Mouse (Mus musculus) hindbrain, embryonic 11.5 days (tissue): ENCODE data around the gene Ifna7. TPM values are rescaled to one million over a fixed set of nuclear protein-coding genes. Genes with fewer than 3 reads are reported as not detected.
A peak's percentile ranks its signal among the peaks of the same experiment; 100 is the strongest.
"Not testable (repeated sequence)": the region's sequence is repeated elsewhere in the genome, so short reads cannot be mapped to it uniquely, and the experiment has no call there.

ENCODE experiments used
- ATAC-seq: fragments of 200-750 bp; cut with Nextera tagmentation; 2 replicates; pipeline ENCODE4 v1.8.0; 2017; ENCODE audit warnings: mild to moderate bottlenecking, moderate TSS enrichment, moderate library complexity; ENCODE audit not compliant: low FRiP score
- DNase-seq: peaks from one replicate; pipeline ENCODE4 v3.0.0-alpha.2; 2015; ENCODE audit warnings: low spot score
- H3K27ac ChIP-seq: fragments of 300-500 bp; sonication (generic); 2 replicates; pipeline ENCODE4 v1.5.1; 2014; ENCODE audit warnings: mild to moderate bottlenecking, low read depth, low read length
- H3K27me3 ChIP-seq: fragments of 300-500 bp; sonication (generic); 2 replicates; pipeline ENCODE4 v1.6.1; 2014; ENCODE audit warnings: mild to moderate bottlenecking, low read length, moderate library complexity, mixed read lengths; ENCODE audit not compliant: control insufficient read depth, insufficient read depth
- H3K36me3 ChIP-seq: fragments of 300-500 bp; sonication (generic); 2 replicates; pipeline ENCODE4 v1.6.1; 2014; ENCODE audit warnings: mild to moderate bottlenecking, low read length, moderate library complexity, mixed read lengths; ENCODE audit not compliant: control insufficient read depth, insufficient read depth
- H3K4me1 ChIP-seq: fragments of 300-500 bp; sonication (generic); replicated peaks from 2 replicates; pipeline ENCODE4 v1.6.1; 2014; ENCODE audit warnings: low read length, mixed read lengths; ENCODE audit not compliant: control insufficient read depth, insufficient read depth
- H3K4me2 ChIP-seq: fragments of 300-500 bp; sonication (generic); replicated peaks from 2 replicates; pipeline ENCODE4 v1.6.1; 2014; ENCODE audit warnings: mild to moderate bottlenecking, low read depth, low read length
- H3K4me3 ChIP-seq: fragments of 300-500 bp; sonication (generic); 2 replicates; pipeline ENCODE4 v1.5.1; 2014; ENCODE audit warnings: low read depth, low read length
- H3K9ac ChIP-seq: fragments of 300-500 bp; sonication (generic); 2 replicates; pipeline ENCODE4 v1.6.1; 2014; ENCODE audit warnings: low read depth, low read length
- H3K9me3 ChIP-seq: fragments of 300-500 bp; sonication (generic); 2 replicates; pipeline ENCODE4 v1.6.1; 2016; ENCODE audit warnings: low read length; ENCODE audit not compliant: control insufficient read depth
- WGBS: fragments of 180-500 bp; shearing (Covaris S2); extraction: QIAGEN DNeasy Blood & Tissue Kit; methylation state at CpG from one replicate; pipeline ENCODE4 v1.1.7; 2014; 5-methylcytosine and 5-hydroxymethylcytosine counted together
- polyA plus RNA-seq: library from polyadenylated mRNA; unstranded; fragments of >200 nt; fragmentation: Nextera tagmentation; extraction: Ambion mirVana; gene quantifications from 2 replicates; pipeline ENCODE4 v1.2.1, GENCODE M21; 2014

Ifna7 gene
- polyA plus RNA-seq, 1 experiment from 2014 or later, result not detected

- not testable (repeated sequence) for ATAC-seq, H3K27me3 ChIP-seq, H3K4me2 ChIP-seq, H3K9me3 ChIP-seq, H3K4me1 ChIP-seq, H3K4me3 ChIP-seq, H3K36me3 ChIP-seq, DNase-seq, H3K27ac ChIP-seq, H3K9ac ChIP-seq
Measured at GRCm38 (mm10) chr4:88827116-88827515, 11.1 kb downstream of the Ifna7 start, which contains the start of gene Ifna6. Ifna6 (plus strand) TSS chr4:88827416.

- ATAC-seq, result no peak
- no peak overlapping the region for H3K27ac ChIP-seq
- no peaks in the 10 kb centered on the region for H3K9me3 ChIP-seq
- H3K9ac ChIP-seq, result no peak overlapping the region
- WGBS, result 35% methylated on average over 4 of the region's 4 CpGs
- DNase-seq, result peak; percentile 53
- H3K4me3 ChIP-seq, result no peak overlapping the region
- no peak overlapping the region for H3K4me2 ChIP-seq
- H3K4me1 ChIP-seq, result no peaks in the 10 kb centered on the region
- no peaks in the 10 kb centered on the region for H3K36me3 ChIP-seq
- no peaks in the 10 kb centered on the region for H3K27me3 ChIP-seq
Measured at GRCm38 (mm10) chr4:88830523-88830922, 14.5 kb downstream of the Ifna7 start.

- not testable (repeated sequence) for ATAC-seq
Measured at GRCm38 (mm10) chr4:88835225-88835624, 19.2 kb downstream of the Ifna7 start, which contains the start of gene Ifna5. Ifna5 (plus strand) TSS chr4:88835525.

DNA sequence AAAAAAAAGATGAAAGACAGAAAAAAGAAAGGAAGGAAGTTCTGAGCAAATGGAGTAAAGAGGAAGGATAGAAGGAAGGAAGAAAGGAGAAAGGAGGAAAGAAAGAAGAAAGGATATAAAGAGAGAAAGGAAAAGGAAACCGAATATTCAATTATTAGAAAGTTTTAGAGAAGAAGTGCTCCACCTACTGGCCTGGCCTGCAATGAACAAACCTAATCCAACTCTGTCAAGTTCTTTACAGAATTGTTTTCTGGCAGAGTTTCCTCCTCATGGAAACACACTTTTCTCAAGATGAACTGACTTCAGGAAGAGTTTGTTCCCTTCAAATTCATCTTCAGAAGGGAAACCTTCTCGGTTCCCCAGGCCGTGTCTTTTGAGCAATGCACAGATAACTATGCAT is 22.8 kb downstream of the Ifna7 start:
- Histone ChIP-seq H3K4me1 (no peaks in the 10 kb centered on the region), H3K27me3 (no peaks in the 10 kb centered on the region), H3K36me3 (no peaks in the 10 kb centered on the region), H3K27ac (no peak overlapping the region), H3K4me3 (no peak overlapping the region), H3K9ac (no peak overlapping the region), H3K4me2 (no peak overlapping the region), H3K9me3 (no peaks in the 10 kb centered on the region)
- ATAC-seq, result no peak
- DNase-seq, result peak; percentile 46
- 40% methylated on average over 3 of the region's 3 CpGs for WGBS

More at GRCm38 (mm10) chr4:88835225-88835624, 19.2 kb downstream of the Ifna7 start, which contains the start of gene Ifna5:
- not testable (repeated sequence) for H3K9me3 ChIP-seq, H3K36me3 ChIP-seq, H3K4me1 ChIP-seq, H3K4me2 ChIP-seq, DNase-seq, H3K27me3 ChIP-seq, H3K4me3 ChIP-seq, H3K9ac ChIP-seq, H3K27ac ChIP-seq
- 93% methylated on average over 1 of the region's 1 CpGs for WGBS

DNA sequence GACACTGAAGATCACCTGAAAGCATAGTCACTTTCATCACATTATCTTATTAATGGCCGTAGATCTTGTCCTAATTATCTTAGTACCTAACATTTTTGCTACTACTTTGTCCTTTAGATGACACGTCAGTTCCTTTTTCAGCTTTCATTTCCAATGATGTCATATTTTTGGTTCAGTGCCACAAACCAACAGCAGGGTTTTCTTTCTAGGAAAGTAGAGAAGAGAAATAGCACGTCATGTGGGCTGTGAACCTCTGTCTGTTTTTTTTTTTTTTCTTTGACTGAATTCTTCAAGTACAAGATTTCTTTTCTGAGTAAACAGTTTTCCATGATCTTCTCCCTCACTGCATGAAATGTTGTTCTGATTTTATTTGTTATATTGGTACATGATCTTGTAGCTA is 24.0 kb downstream of the Ifna7 start:
- H3K9ac ChIP-seq, result no peak overlapping the region
- H3K27me3 ChIP-seq, result no peaks in the 10 kb centered on the region
- ATAC-seq (no peak), DNase-seq (no peak)
- H3K9me3 ChIP-seq, result no peaks in the 10 kb centered on the region
- H3K4me2 ChIP-seq, result no peak overlapping the region
- no peak overlapping the region for H3K4me3 ChIP-seq
- H3K4me1 ChIP-seq, result no peaks in the 10 kb centered on the region
- no peak overlapping the region for H3K27ac ChIP-seq
- WGBS, result 85% methylated on average over 3 of the region's 3 CpGs
- H3K36me3 ChIP-seq, result no peaks in the 10 kb centered on the region

DNA sequence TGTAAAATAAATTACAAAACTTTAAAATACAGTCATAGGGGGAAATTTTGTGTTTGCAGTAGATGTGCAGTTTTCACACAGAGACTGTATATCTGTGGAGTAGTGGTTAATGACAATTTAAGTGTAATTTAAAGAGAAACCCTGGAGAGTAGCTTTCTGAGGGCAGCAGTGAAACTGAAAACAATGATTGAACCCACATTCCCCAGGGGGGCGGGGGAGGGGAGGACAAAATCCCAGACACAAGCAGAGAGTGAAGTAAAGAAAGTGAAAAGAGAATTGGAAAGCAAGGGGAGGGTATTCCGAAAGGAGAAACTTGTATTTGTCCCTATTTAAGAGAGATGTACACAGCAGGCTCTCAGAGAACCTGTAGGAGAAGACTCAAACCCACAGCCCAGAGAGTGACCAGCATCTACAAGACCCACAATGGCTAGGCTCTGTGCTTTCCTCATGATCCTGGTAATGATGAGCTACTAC is 25.4 kb downstream of the Ifna7 start, which contains the start of gene Ifna4:
Ifna4 (plus strand) TSS at position 424 of the 474 bp plus-strand sequence.
- 24% methylated on average over 2 of the region's 2 CpGs for WGBS
- ATAC-seq, result no peak

DNA sequence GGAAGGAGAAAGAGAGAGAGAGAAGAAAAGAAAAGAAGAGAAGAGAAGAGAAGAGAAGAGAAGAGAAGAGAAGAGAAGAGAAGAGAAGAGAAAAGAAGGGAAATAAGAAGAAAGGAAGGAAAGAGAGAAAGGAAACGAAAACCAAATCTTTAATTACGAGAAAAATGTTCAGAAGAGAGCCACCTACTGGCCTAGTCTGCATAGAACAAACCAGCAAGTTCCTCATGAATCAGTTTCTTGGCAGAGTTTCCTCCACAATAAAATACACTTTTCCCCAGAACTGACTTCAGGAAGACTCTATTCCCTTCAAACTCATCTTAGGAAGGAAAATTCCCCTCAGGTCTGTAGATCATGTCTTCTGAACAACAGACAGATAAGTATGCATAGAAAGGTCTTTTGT is 29.3 kb downstream of the Ifna7 start:
- Histone ChIP-seq H3K4me1 (no peaks in the 10 kb centered on the region), H3K4me2 (no peak overlapping the region), H3K27me3 (no peaks in the 10 kb centered on the region), H3K36me3 (no peaks in the 10 kb centered on the region), H3K9ac (no peak overlapping the region), H3K4me3 (no peak overlapping the region), H3K9me3 (no peaks in the 10 kb centered on the region), H3K27ac (no peak overlapping the region)
- 50% methylated on average over 2 of the region's 2 CpGs for WGBS
- no peak for ATAC-seq
- DNase-seq, result no peak

More for the DNA sequence above, 25.4 kb downstream of the Ifna7 start, which contains the start of gene Ifna4:
- Histone ChIP-seq H3K9me3 (no peaks in the 10 kb centered on the region), H3K9ac (no peak within 1 kb of the TSS), H3K4me2 (no peak within 1 kb of the TSS), H3K27ac (no peak within 1 kb of the TSS), H3K4me1 (no peaks in the 10 kb centered on the region), H3K36me3 (no peaks in the 10 kb centered on the region), H3K4me3 (no peak within 1 kb of the TSS), H3K27me3 (no peaks in the 10 kb centered on the region)
- no peak for DNase-seq

DNA sequence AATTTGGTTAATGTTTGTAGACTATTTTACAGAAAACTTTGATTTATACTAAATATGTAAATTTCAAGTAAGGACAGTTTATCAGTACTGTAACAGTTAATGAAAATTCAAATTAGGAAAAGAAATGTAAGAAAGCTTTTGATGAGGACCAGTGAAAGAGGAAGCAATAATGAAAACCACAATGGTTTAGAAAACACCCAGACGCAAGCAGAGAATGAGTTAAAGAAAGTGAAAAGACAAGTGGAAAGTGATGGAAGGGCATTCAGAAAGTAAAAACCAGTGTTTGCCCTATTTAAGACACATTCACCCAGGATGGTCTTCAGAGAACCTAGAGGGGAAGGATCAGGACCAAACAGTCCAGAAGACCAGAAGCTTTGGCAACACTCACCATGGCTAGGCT is 33.7 kb downstream of the Ifna7 start, which contains the start of gene Ifna1:
Ifna1 (plus strand) TSS at position 390 of the 400 bp plus-strand sequence.
- Histone ChIP-seq H3K9me3 (no peaks in the 10 kb centered on the region), H3K36me3 (no peaks in the 10 kb centered on the region), H3K4me1 (no peaks in the 10 kb centered on the region), H3K9ac (no peak within 1 kb of the TSS), H3K4me2 (no peak within 1 kb of the TSS), H3K27ac (no peak within 1 kb of the TSS), H3K4me3 (no peak within 1 kb of the TSS), H3K27me3 (no peaks in the 10 kb centered on the region)
- ATAC-seq, result no peak
- 82% methylated on average over 1 of the region's 1 CpGs for WGBS
- no peak for DNase-seq

DNA sequence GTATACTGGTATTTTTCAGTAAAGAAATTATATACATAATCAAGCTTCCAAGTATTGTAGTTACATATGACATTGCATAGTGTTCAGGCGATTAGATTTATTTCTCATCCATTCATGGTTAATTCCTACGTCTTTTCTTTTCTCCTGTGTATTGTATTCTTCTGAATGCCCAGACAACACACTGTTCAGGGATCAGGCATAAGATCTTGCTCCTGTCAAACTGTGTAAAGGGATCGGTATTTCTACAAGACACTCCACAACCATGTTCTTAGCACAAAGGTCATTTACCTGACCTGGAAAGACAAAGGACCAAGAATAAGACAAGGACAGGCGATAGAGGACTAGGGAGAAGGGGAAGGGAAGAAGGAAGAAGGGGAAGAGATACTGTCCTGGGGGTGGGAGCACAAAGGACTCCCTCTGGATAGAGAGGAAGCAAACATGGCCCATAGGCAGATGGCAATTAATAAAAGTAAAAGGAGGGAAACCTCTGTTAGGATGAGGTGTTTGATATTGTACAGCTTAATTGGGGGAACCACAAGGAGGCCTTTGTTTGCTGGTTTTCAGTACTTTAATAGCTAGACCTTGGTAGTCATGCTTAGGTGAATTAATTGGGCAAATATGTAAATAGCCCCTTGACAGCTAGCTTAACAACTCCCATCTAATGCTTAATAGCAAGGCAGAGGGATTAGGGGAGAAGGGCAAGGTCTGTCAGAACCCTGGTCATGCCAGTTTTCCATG is 35.2 kb downstream of the Ifna7 start:
- Histone ChIP-seq H3K9me3 (no peaks in the 10 kb centered on the region), H3K36me3 (no peaks in the 10 kb centered on the region), H3K27ac (no peak overlapping the region), H3K9ac (no peak overlapping the region), H3K4me3 (no peak overlapping the region), H3K4me2 (no peak overlapping the region), H3K4me1 (no peaks in the 10 kb centered on the region), H3K27me3 (no peaks in the 10 kb centered on the region)
- WGBS, result 46% methylated on average over 4 of the region's 4 CpGs
- DNase-seq (no peak), ATAC-seq (no peak)
